Mouse (Mus musculus): ENCODE data around the gene Nes.

GRCm38 (mm10) chr3:87946541-87946860 is 24.4 kb upstream of the Nes start:
- TF ChIP-seq CTCF (IDR thresholded peaks at IDR 0.05; ENCODE audit: borderline replicate concordance, extremely low read depth, insufficient read depth, insufficient read length) (no peak), POLR2A (IDR thresholded peaks at IDR 0.05; ENCODE audit: borderline replicate concordance, extremely low read depth, insufficient read depth, insufficient read length, poor library complexity, severe bottlenecking) (no peak)

Data from brain, embryonic 14.5 days (tissue).